In the genomic region with DNA sequence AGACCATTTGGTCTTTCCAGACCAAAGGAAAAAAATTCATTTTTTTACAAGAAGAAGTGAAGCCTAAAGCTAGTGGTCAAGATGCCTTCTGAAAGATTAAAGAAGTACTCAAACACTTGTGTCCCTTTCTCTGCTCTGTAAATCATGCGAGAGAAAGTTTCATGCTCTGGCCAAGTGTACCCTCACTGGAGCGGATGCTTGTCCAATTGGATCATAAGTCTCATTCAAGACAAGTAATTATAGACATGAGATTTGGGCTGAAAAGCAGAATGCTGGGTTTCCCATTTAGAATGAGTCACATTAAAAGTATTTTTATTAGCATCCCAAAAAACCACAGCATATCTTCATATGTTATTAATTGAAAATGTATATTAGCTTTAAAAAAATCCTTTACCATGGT, we compare ENCODE assay signal across 17 mouse cellular contexts. TPM values are rescaled to one million over a fixed set of nuclear protein-coding genes. Genes with fewer than 3 reads are reported as not detected.
"Had no signal": no experiment of that assay in that cellular context is flagged by ENCODE, and none has a peak within 500 bp of the region (broad histone marks: within the 10 kb centered on the region; RNA-seq: fewer than 3 reads in every experiment).

No protein-coding gene starts in this region.

- H3K4me1 ChIP-seq: lung, embryonic 15.5 days; megakaryocyte, embryonic 14.5 days; midbrain, embryonic 13.5 days; midbrain, embryonic 15.5 days; neural tube, embryonic 12.5 days had no signal

- H3K36me3 ChIP-seq: lung, embryonic 15.5 days; midbrain, embryonic 13.5 days; midbrain, embryonic 15.5 days; neural tube, embryonic 12.5 days had no signal

- H3K27me3 ChIP-seq: lung, embryonic 15.5 days; megakaryocyte, embryonic 14.5 days; midbrain, embryonic 13.5 days; midbrain, embryonic 15.5 days; neural tube, embryonic 12.5 days had no signal

- H3K27ac ChIP-seq: lung, embryonic 15.5 days; macrophage; midbrain, embryonic 13.5 days; midbrain, embryonic 15.5 days; neural tube, embryonic 12.5 days had no signal

- ATAC-seq: liver, postnatal 0 days; lung, postnatal 0 days; midbrain, embryonic 13.5 days; midbrain, embryonic 15.5 days had no signal

- H3K4me3 ChIP-seq: lung, embryonic 15.5 days; megakaryocyte, embryonic 14.5 days; midbrain, embryonic 13.5 days; midbrain, embryonic 15.5 days; neural tube, embryonic 12.5 days had no signal

- H3K9me3 ChIP-seq: lung, embryonic 15.5 days; megakaryocyte, embryonic 14.5 days; midbrain, embryonic 13.5 days; midbrain, embryonic 15.5 days; neural tube, embryonic 12.5 days had no signal

- H3K4me2 ChIP-seq: lung, embryonic 15.5 days; midbrain, embryonic 11.5 days; midbrain, embryonic 13.5 days; midbrain, embryonic 15.5 days; neural tube, embryonic 12.5 days had no signal

- H3K9ac ChIP-seq: liver, postnatal 0 days; lung, embryonic 15.5 days; midbrain, embryonic 13.5 days; midbrain, embryonic 15.5 days; neural tube, embryonic 12.5 days had no signal

- DNase-seq: liver, postnatal 0 days; lung, adult 2 months; lung, postnatal 14 days; lung, postnatal 36 days; right cerebral cortex, postnatal 14 days; thymus, adult 18-20 months; thymus, postnatal 14 days; thymus, postnatal 36 days had no signal

RNA-seq across cellular contexts. Expression of a gene that starts 4.5 kb away (rescaled TPM):
- total RNA-seq: megakaryocyte progenitor cell, adult 5-6 weeks had no signal
- polyA plus RNA-seq: macrophage had no signal
